Mouse (Mus musculus) midbrain, embryonic 14.5 days (tissue): Measurements from ENCODE around the gene Rnf141. TPM values are rescaled to one million over a fixed set of nuclear protein-coding genes. Genes with fewer than 3 reads are reported as not detected.

Experiments used
- ATAC-seq: fragments of 200-750 bp; cut with Nextera tagmentation; 2 replicates; pipeline ENCODE4 v1.8.0; 2017; ENCODE audit warnings: moderate number of reproducible peaks, moderate library complexity; ENCODE audit not compliant: low FRiP score, low TSS enrichment
- DNase-seq: peaks from one replicate; pipeline ENCODE4 v3.0.0-alpha.2; 2015
- H3K27ac ChIP-seq: fragments of 300-500 bp; sonication (generic); replicated peaks from 2 replicates; pipeline ENCODE4 v1.5.1; 2014; ENCODE audit warnings: mild to moderate bottlenecking, low read depth, low read length, moderate library complexity
- H3K27me3 ChIP-seq: fragments of 300-500 bp; sonication (generic); 2 replicates; pipeline ENCODE4 v1.6.1; 2014; ENCODE audit warnings: low read length, control low read depth, mixed read lengths; ENCODE audit not compliant: control insufficient read depth, insufficient read depth
- H3K36me3 ChIP-seq: fragments of 300-500 bp; sonication (generic); 2 replicates; pipeline ENCODE4 v1.6.1; 2014; ENCODE audit warnings: low read length, control low read depth; ENCODE audit not compliant: control insufficient read depth, insufficient read depth
- H3K4me1 ChIP-seq: fragments of 300-500 bp; sonication (generic); 2 replicates; pipeline ENCODE4 v1.6.1; 2014; ENCODE audit warnings: mild to moderate bottlenecking, antibody characterized with exemption, low read length, control low read depth; ENCODE audit not compliant: control insufficient read depth, insufficient read depth
- H3K4me2 ChIP-seq: fragments of 300-500 bp; sonication (generic); 2 replicates; pipeline ENCODE4 v1.6.1; 2014; ENCODE audit warnings: mild to moderate bottlenecking, low read length, moderate library complexity
- H3K4me3 ChIP-seq: fragments of 300-500 bp; sonication (generic); replicated peaks from 2 replicates; pipeline ENCODE4 v1.5.1; 2014; ENCODE audit warnings: low read depth, low read length
- H3K9ac ChIP-seq: fragments of 300-500 bp; sonication (generic); replicated peaks from 2 replicates; pipeline ENCODE4 v1.6.1; 2014; ENCODE audit warnings: mild to moderate bottlenecking, low read length, moderate library complexity
- H3K9me3 ChIP-seq: fragments of 300-500 bp; sonication (generic); 2 replicates; pipeline ENCODE4 v1.6.1; 2016; ENCODE audit warnings: low read length, control low read depth, mixed read lengths; ENCODE audit not compliant: control insufficient read depth
- WGBS: fragments of 180-500 bp; shearing (Covaris S2); extraction: QIAGEN DNeasy Blood & Tissue Kit; methylation state at CpG from one replicate; pipeline ENCODE4 v1.1.7; 2014; 5-methylcytosine and 5-hydroxymethylcytosine counted together
- polyA plus RNA-seq: library from polyadenylated mRNA; unstranded; fragments of >200 nt; fragmentation: Nextera tagmentation; extraction: Ambion mirVana; gene quantifications from 2 replicates; pipeline ENCODE4 v1.2.1, GENCODE M21; 2014

Gene Rnf141
- 24.0 and 38.3 TPM in 2 replicates for polyA plus RNA-seq

- H3K9ac ChIP-seq, result peak within 1 kb of the TSS; percentile 76
- under 1% methylated on average over 42 of the region's 42 CpGs for WGBS
- DNase-seq (peak; percentile 97), ATAC-seq (peak; percentile 93)
- peak within 1 kb of the TSS; percentile 79 for H3K4me2 ChIP-seq
- H3K4me1 ChIP-seq, result peaks cover 5% of the 10 kb centered on the region; the same call in 1 of the 2 replicates
- no peaks in the 10 kb centered on the region for H3K36me3 ChIP-seq
- H3K27ac ChIP-seq, result peak within 1 kb of the TSS; percentile 87
- no peaks in the 10 kb centered on the region for H3K27me3 ChIP-seq
- H3K4me3 ChIP-seq, result peak within 1 kb of the TSS; percentile 71
- H3K9me3 ChIP-seq, result no peaks in the 10 kb centered on the region; the same call in 1 of the 2 replicates
Measured at GRCm38 (mm10) chr7:110843916-110844874, at the start of gene Rnf141. TSS of gene Rnf141 (minus strand) at chr7:110844457.

GRCm38 (mm10) chr7:110891501-110891986, 47.3 kb upstream of the Rnf141 start:
- DNase-seq (no peak), ATAC-seq (no peak)
- Histone ChIP-seq H3K36me3 (no peaks in the 10 kb centered on the region), H3K9me3 (no peaks in the 10 kb centered on the region), H3K27ac (no peak overlapping the region), H3K4me2 (no peak overlapping the region), H3K4me1 (no peaks in the 10 kb centered on the region), H3K4me3 (no peak overlapping the region), H3K9ac (no peak overlapping the region), H3K27me3 (no peaks in the 10 kb centered on the region)
- WGBS, result 82% methylated on average over 9 of the region's 9 CpGs

DNA sequence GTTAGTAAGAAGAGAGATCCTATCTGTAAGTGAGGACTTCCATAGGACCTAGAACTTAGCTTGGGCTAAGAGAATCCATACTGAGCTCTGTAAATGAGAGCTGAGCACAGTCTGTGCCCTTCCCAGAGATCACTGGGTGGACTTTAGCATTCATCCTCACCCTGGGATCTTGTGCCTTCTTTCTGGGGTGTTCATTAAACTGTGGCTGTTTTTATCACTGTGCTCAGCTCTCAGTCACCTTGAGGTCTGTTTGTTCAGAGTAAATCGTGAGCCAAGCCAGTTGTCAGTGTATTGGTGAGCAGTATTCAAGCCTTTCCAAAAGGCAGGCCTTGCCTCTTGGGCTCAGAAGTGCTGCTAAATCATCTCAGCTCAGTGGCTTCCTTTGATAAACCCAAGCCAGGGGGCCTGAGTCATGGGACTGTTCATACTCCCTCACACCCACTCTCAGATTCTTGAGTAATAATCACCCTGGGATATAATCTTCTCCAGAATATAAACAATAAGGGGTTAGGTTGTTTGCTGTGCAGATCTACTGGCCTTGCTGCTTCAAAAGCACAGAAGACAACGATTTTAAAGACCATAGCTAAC, 37.6 kb upstream of the Rnf141 start:
- Histone ChIP-seq H3K4me1 (no peaks in the 10 kb centered on the region), H3K9ac (no peak overlapping the region), H3K9me3 (no peaks in the 10 kb centered on the region), H3K36me3 (no peaks in the 10 kb centered on the region), H3K27me3 (no peaks in the 10 kb centered on the region), H3K4me2 (no peak overlapping the region), H3K27ac (no peak overlapping the region), H3K4me3 (no peak overlapping the region)
- DNase-seq (no peak), ATAC-seq (no peak)
- WGBS, result 78% methylated on average over 2 of the region's 2 CpGs

- Histone ChIP-seq H3K9ac (no peak overlapping the region), H3K4me3 (no peak overlapping the region), H3K9me3 (no peaks in the 10 kb centered on the region), H3K36me3 (no peaks in the 10 kb centered on the region), H3K4me2 (no peak overlapping the region), H3K27ac (no peak overlapping the region), H3K4me1 (no peaks in the 10 kb centered on the region), H3K27me3 (no peaks in the 10 kb centered on the region)
- 91% methylated on average over 4 of the region's 4 CpGs for WGBS
- no peak for ATAC-seq
- no peak for DNase-seq
Measured at GRCm38 (mm10) chr7:110878028-110878427, 33.8 kb upstream of the Rnf141 start.

DNA sequence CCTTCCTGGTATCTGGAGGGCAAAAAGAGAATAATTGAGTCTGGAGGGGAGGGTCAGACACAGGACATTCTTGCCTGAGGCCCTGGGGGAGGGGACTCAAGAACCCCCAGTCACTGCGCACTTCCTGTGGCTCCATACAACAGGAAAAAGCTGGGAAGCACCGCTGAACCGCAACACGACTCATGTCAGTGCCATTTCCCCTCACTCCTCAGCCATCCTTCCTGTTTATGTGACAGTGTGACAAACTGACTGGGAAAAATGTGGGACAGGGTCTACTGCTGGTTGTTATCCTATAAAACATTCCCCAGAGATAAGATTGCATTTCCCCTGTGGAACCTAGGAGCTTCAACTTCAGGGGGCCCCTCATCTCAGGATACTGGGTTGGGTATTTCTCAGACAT, 32.7 kb upstream of the Rnf141 start:
- H3K4me1 ChIP-seq, result no peaks in the 10 kb centered on the region
- H3K4me3 ChIP-seq, result no peak overlapping the region
- H3K36me3 ChIP-seq, result no peaks in the 10 kb centered on the region
- H3K4me2 ChIP-seq, result no peak overlapping the region
- no peaks in the 10 kb centered on the region for H3K27me3 ChIP-seq
- WGBS, result 88% methylated on average over 4 of the region's 4 CpGs
- no peaks in the 10 kb centered on the region for H3K9me3 ChIP-seq
- H3K9ac ChIP-seq, result no peak overlapping the region
- DNase-seq, result no peak
- no peak overlapping the region for H3K27ac ChIP-seq
- ATAC-seq, result no peak

- 48% methylated on average over 5 of the region's 5 CpGs for WGBS
- ATAC-seq (no peak), DNase-seq (no peak)
- Histone ChIP-seq H3K4me3 (no peak overlapping the region), H3K36me3 (no peaks in the 10 kb centered on the region), H3K9ac (no peak overlapping the region), H3K9me3 (no peaks in the 10 kb centered on the region), H3K4me1 (no peaks in the 10 kb centered on the region), H3K4me2 (no peak overlapping the region), H3K27me3 (no peaks in the 10 kb centered on the region), H3K27ac (no peak overlapping the region)
Measured at GRCm38 (mm10) chr7:110868807-110869206, 24.6 kb upstream of the Rnf141 start.

DNA sequence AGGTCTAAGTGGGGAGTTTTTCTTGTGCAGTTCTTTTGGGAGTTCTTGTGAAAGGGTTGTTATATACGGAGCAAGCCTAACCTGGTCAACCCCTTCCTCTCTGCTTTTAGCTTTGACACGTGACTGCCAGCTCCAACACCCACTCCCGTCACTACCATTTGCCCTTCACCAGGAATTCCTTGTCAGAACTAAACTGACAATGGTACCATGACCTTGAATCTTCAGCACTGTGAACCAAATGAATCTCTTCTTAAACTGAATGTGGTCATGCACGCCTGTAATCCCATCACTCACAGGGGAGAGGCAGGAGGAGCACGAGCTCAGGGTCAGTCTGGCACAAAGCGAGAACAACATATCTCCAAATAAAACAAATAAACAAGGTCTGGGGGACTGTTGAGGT, 22.9 kb upstream of the Rnf141 start:
- WGBS, result 88% methylated on average over 6 of the region's 6 CpGs
- no peak for DNase-seq
- Histone ChIP-seq H3K4me3 (no peak overlapping the region), H3K27ac (no peak overlapping the region), H3K27me3 (no peaks in the 10 kb centered on the region), H3K4me2 (no peak overlapping the region), H3K4me1 (no peaks in the 10 kb centered on the region), H3K9me3 (no peaks in the 10 kb centered on the region), H3K36me3 (no peaks in the 10 kb centered on the region), H3K9ac (no peak overlapping the region)
- no peak for ATAC-seq

GRCm38 (mm10) chr7:110866021-110866420, 21.8 kb upstream of the Rnf141 start:
- Histone ChIP-seq H3K36me3 (no peaks in the 10 kb centered on the region), H3K9ac (no peak overlapping the region), H3K27me3 (no peaks in the 10 kb centered on the region), H3K4me2 (no peak overlapping the region), H3K4me3 (no peak overlapping the region), H3K27ac (no peak overlapping the region), H3K4me1 (no peaks in the 10 kb centered on the region), H3K9me3 (no peaks in the 10 kb centered on the region)
- DNase-seq (no peak), ATAC-seq (no peak)
- 97% methylated on average over 3 of the region's 3 CpGs for WGBS
